Mouse (Mus musculus): Measurements from ENCODE around the gene Mobp.

GRCm38 (mm10) chr9:120120503-120120902 is 29.0 kb upstream of the Mobp start:
- TF ChIP-seq POLR2A (IDR thresholded peaks at IDR 0.05; ENCODE audit: borderline replicate concordance, extremely low read depth, insufficient read depth, insufficient read length, poor library complexity, severe bottlenecking) = no peak
- TF ChIP-seq CTCF (IDR thresholded peaks at IDR 0.05; ENCODE audit: borderline replicate concordance, extremely low read depth, insufficient read depth, insufficient read length) = no peak
